Mouse (Mus musculus) G1E-ER4 (cell line): ENCODE data around the gene 1700123K08Rik. TPM values are rescaled to one million over a fixed set of nuclear protein-coding genes. Genes with fewer than 3 reads are reported as not detected.
"Not testable (repeated sequence)": the region's sequence is repeated elsewhere in the genome, so short reads cannot be mapped to it uniquely, and the experiment has no call there.

Experiments used
- GATA1 ChIP-seq: IDR thresholded peaks from one replicate; pipeline ENCODE4 v1.8.0; 2012; ENCODE audit warnings: low read length, inconsistent platforms
- polyA plus RNA-seq: library from polyadenylated mRNA; stranded (reverse); fragments of >175 nt; gene quantifications from 2 replicates; pipeline ENCODE4 v1.2.3, GENCODE M21; 2012

1700123K08Rik gene
- polyA plus RNA-seq = not detected in 2 replicates

DNA sequence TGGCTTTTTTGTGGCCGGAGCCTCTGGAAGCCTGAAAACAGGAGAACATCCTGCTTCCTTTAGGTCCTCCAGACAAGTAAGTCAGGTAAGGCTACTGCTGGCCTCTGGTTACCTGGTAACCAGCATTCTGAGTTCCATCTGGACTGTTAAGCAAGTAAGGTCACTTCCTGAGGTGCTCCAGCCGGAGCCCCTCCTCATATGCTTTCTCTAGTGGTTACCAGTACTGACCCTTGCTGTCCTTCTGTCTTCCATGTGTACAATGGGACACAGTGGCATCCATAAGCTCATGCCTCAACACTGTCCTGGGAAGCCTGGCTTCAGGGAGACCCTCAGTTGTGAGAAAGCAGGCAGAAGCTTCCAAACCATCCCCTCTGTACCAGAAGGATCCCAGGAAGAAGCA is at the start of gene 1700123K08Rik:
Gene 1700123K08Rik (minus strand): TSS at position 101 of the 400 bp plus-strand sequence.
- TF ChIP-seq GATA1 = not testable (repeated sequence)

GRCm38 (mm10) chr5:138587396-138587795 is 22.9 kb upstream of the 1700123K08Rik start:
- TF ChIP-seq GATA1 = no peak

GRCm38 (mm10) chr5:138571623-138572022 is 7.1 kb upstream of the 1700123K08Rik start:
- no peak for TF ChIP-seq GATA1

DNA sequence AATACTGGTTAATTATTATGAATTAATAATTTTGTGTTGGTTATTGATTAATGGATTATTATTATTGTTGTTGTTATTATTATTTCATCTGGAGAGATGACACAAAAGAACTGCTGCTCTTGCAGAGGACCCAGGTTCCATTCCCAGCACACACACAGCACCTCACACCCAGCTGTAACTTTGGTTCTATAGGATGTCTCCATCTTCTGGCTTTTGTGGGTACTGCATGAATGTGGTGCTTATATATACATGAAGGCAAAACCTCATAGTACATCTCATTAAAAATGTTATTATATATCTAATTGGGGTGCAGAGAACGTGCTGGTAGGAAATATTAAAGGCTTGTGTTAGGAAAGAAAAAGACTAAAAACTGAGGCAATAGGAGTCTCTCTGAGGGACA is 11.8 kb downstream of the 1700123K08Rik start:
- no peak for TF ChIP-seq GATA1

GRCm38 (mm10) chr5:138532491-138532890 is 32.0 kb downstream of the 1700123K08Rik start:
- TF ChIP-seq GATA1 = no peak

Other genes starting within 250 kb of the 1700123K08Rik start
- gene Pvrig, start 222.8 kb downstream of the 1700123K08Rik start, polyA plus RNA-seq = not detected in 2 replicates
- gene Zfp157, start 123.2 kb downstream of the 1700123K08Rik start, polyA plus RNA-seq = 0.38 and 2.2 TPM in 2 replicates
- 0.73 and 0.91 TPM in 2 replicates for gene Zfp68, start 55.0 kb upstream of the 1700123K08Rik start, polyA plus RNA-seq
- gene A430033K04Rik, start 58.1 kb upstream of the 1700123K08Rik start, polyA plus RNA-seq = 0.36 and 0.68 TPM in 2 replicates
- gene Fam20c, start 189.8 kb upstream of the 1700123K08Rik start, polyA plus RNA-seq = 0.01 TPM in 1 of 2 replicates, not detected in the other